Mouse (Mus musculus) gastrocnemius, postnatal 14 days (tissue): ENCODE results near the gene Ube2r2. TPM values are rescaled to one million over a fixed set of nuclear protein-coding genes. Genes with fewer than 3 reads are reported as not detected.

ENCODE experiments used
- DNase-seq: peaks from one replicate; pipeline ENCODE4 v3.0.0; 2021; ENCODE audit warnings: mixed read lengths
- intact Hi-C: fragments of 180-260 bp; cut with DNase I; formaldehyde crosslinking; loops from one replicate; pipeline ENCODE4 v1.15.1; 2025; ENCODE audit warnings: low total_unique reads
- total RNA-seq, 2 experiments: library from RNA; stranded (reverse); gene quantifications; 2 replicates each; pipeline ENCODE4 v1.2.3; 2021

Ube2r2 gene
- total RNA-seq, 2 experiments from 2014 or later, result 77.4 to 84.4 TPM

DNA sequence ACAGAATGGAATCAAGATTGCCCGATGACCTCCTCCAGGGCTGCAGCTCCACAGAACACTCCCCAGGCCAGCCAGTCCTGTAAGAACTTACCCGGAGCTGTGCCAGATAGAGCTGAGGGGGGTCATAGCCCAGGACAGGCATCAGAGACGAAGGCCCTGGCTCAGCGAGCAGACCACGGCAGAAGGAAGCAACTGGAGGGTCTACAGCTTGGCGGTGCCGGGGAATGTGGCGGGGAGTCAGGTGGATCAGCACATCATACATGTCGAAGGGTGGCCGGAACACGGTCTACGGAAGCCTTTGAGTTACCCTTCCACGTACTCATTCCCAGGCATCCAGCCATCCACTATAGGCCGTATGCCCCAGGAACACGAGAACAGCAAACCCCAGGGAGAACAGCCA lies 19.8 kb upstream of the Ube2r2 start:
- DNase-seq, result no peak
- intact Hi-C loops, result no loop called here

DNA sequence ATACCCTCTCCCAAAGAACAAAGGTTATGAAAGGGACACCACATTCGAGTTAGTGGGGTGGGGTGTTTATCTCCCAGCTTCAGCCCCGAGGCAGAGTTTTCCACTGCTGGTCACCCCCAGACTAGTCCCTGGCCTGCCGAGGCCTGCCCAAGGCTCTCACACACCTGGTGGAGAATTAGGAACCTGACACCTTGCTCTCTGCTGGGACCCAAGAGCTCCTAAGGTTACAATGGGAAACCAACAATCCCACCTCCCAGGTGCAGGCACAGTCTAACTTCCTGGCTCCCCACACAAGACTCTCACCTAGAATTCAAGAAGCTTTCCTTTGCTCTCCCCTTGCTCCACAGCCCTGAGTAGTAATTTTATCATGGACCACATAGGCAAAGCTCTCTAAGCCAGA lies 18.7 kb upstream of the Ube2r2 start:
- intact Hi-C loops, result no loop called here

DNA sequence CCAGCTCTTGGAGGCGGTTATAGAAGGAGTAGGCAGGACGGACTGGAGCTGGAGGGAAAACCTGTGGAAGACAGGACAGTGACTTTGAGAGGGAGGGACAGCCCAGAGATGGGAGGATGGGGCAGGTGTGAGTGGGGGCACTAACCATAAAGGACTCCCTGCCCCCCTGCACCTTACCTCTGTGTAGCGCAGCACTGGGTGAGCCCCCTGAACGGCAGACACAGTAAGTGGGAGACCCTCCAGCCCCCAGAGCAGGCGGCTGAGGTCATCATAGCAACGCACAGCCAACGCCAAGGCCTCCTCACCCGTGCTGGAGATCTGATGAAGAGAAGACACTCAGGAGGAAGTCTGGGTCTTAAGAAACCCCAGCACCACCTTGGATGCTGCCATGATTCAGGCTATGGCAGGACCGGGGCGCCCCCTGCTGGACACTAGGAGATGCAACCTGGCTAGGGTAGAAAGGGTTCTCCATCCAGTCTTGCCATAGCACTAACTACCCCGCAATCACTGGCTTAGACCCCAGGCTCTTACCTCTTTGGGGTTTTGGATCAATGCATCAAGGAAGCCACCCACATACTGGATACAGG lies 16.7 kb upstream of the Ube2r2 start:
- peak; percentile 69 for DNase-seq
- intact Hi-C loops, result no loop called here

More for the DNA sequence above, 18.7 kb upstream of the Ube2r2 start:
- DNase-seq, result no peak

DNA sequence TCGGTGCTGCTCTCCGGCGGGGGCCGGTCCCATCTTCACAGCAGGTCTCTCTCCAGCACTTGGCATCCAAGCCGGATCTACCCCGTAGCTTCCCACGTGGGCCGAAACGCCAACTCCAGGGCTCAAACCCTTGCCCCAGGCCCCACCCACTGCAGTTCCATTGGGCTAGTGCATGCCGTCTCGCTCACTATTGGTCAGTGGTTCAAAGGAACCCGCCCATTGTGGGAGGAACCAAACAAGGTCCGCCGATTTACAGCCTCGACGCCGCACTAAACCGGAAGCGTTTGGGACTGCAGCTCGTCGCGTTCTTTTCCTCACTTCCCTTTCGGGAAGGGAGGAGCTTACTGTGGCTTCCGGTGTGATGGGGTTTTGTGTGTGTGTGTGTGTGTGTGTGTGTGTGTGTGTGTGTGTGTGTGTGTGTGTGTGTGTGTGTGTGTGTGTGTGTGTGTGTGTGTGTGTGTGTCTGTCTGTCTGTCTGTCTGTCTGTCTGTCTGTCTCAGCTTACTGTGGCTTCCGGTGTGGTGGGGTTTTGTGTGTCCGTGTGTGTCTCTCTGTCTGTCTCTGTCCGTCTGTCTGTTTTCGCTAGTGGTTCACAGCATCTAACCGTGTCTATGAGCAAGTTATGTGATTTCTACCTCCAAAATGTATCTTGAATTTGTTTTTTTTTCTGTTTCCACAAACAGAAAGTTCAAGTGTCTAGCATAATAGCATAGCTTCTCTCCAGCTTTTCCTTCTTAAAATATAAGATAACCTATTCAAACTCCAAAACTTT lies 11.2 kb upstream of the Ube2r2 start, which contains the start of gene Nol6:
Gene Nol6 (minus strand): TSS at position 276 of the 772 bp plus-strand sequence.
- intact Hi-C loops, result loop anchor here (10.0 kb wide), 1 partner anchor 150 kb away; the partner anchor contains the start of gene Ubap2
- peak; percentile 98 for DNase-seq

DNA sequence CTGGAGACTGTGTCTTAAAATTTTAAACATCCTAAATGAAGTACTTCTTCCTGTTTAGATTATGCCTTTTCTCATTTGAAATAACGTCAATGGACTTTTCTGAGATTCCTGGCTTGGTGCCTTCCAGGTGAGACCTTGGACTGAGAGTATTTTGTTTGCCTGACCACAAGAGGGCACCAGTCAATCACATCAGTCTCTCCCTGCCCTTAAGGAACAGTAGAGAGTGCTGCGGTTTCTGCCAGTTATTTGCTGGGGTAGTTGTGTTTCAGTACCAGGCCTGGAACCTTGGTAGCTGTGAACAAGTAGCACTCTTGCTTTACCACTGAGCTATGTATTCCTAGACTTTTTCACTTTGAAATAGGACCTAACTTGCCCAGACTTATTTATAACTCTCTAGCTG lies 6.1 kb upstream of the Ube2r2 start:
- DNase-seq, result peak; percentile 58

DNA sequence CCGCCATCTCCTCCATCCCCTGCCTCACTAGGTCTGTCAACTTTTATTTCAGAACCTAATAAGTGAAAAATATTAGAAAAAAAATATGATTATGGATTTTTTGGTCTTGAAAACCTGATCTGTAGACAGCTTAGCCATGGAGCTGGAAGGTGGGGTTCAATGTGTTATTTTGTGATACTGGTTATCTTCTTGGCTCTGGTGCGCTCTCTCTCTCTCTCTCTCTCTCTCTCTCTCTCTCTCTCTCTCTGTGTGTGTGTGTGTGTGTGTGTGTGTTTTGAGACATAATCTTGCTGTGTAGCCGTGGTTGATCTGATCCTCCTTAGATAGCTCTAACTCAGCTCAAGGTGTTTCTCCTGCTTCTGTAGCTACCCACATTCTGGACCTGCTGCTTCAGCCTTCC lies 5.7 kb upstream of the Ube2r2 start:
- intact Hi-C loops, result loop anchor here (5.0 to 10.0 kb wide), 2 partner anchors 37 to 145 kb away; partner anchors contain the start of gene Ubap2
- no peak for DNase-seq

More for the DNA sequence above, 6.1 kb upstream of the Ube2r2 start:
- intact Hi-C loops, result loop anchor here (5.0 to 10.0 kb wide), 2 partner anchors 38 to 145 kb away; partner anchors contain the start of gene Ubap2

DNA sequence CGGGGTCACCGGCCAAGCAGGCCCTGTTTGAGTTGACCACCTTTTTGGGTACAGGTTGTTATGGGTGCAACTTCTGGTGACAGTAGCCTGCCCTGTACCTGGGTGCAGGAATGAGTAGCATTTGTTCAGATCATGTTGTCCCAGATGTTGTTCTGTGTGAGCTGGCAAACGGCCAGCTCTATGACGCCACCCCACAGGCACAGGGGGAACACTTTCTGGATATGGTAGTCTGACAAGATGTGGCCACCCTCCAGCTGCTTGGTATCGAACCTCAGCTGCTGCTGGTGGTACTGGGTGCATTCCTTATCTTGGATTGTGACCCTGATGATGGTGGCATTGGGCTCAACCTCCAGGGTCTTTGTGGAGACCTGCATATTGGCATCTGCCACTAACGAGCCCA lies 3.1 kb upstream of the Ube2r2 start:
- intact Hi-C loops, result no loop called here
- DNase-seq, result no peak

DNA sequence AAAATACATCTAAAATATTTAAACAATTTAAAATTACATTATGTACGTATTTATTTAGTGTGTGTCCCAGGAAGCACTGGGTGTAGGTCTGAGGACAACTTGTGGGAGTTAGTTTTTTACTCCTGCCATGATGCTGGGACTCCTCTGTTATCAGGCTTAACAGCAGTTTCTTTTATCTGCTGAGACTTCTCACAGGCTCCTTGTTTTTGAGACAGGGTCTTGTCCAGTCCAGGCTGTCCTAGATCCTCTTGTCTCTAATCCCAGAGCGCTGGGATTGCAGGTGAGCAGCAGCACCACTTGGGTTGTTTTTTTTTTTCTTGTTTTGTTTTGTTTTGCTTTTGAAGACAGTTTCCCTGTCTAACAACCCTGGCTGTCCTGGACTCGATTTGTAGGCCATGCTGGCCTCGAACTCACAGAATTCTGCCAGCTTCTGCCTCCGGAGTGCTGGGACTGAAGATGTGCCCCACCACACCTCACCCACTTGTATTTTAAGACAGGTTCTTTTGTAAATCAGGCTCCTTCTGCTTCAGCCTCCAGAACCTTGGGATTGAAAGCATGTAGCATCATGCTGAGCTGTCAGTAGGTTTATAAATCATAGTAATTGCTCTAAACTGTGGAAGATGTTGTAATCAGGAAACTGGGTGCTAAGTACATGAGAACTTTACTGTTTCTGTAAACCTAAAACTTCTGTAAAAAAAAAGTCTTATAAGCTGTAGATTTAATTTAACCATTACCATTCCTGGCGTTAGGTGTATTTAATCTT lies 1.8 kb upstream of the Ube2r2 start:
- no peak for DNase-seq
- intact Hi-C loops, result no loop called here

DNA sequence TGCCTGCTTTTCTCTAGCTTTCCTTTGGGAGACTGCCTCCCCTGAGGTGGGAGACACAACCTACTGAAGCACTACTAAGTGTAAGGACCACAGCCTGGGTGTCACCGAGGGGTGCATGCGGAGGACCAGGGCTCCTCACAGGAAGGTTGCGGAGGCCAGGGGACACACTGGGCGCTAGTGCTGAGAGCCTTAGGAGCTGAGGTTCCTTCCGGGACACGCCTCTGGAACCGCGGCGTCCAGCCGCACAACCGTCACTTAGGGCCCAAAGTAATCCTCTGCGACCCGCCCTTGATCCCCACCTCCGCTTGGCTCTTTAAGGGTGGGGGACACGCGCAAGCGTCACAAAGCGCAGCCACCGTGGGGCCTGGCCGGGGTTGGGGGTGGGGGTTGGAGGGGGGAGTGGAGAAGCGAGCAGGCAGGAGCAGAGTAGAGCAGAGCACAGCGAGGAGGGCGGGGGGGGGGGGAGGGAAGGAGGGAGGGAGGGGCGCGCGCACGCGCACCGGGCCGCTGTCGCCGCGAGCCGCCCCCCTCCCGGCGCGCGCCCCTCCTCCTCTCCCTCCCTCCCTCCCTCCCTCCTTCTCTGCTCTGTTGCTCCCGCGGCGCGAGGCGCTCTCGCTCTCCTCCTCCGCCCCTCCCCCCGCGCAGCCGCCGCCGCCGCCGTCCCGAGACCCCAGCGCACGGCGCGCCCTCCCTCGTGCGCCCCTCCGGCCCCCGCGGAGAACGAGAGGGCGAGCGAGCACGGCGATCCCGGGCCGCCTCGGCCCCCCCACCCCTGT lies 420 bp upstream of the Ube2r2 start:
- intact Hi-C loops, result no loop called here
- DNase-seq, result peak; percentile 83

DNA sequence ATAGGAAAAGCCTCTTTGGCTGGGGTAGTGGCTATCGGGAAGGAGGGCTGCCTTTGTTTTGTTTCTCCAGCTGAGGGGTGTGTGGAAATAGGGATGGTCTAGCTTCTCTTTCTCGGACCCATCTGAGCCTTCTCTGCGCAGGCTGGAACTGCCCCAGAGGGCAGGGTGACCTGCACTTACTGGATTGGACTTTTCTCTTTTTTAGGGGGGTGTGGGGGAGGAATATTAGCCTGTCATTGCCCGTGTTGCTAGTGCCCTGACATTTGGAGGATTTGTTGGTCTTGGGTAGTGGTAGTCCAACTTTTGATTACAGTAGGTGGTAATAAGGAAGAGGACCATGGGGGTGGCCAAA lies 887 bp downstream of the Ube2r2 start:
- peak; percentile 26 for DNase-seq

DNA sequence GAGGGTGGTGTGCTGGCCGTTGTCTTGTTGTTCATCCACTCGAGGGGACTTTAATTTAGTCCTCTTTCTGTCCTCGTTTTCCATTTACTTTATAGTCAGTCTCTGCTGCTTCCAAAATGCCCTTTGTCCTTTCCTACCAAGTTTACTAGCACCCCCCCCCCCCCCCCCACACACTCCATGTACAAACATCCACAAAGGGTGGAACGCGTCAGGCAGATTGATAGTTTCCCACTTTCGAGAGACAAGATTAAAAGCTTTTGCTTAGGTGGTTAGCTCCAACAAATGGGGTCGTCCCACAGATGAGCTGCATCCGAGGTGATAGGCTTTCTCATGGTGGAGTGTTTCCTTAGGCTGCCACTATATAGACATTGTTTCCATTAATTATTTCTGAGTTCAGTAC lies 1.3 kb downstream of the Ube2r2 start:
- intact Hi-C loops, result no loop called here
- DNase-seq, result no peak

More for the DNA sequence above, 887 bp downstream of the Ube2r2 start:
- intact Hi-C loops, result no loop called here

DNA sequence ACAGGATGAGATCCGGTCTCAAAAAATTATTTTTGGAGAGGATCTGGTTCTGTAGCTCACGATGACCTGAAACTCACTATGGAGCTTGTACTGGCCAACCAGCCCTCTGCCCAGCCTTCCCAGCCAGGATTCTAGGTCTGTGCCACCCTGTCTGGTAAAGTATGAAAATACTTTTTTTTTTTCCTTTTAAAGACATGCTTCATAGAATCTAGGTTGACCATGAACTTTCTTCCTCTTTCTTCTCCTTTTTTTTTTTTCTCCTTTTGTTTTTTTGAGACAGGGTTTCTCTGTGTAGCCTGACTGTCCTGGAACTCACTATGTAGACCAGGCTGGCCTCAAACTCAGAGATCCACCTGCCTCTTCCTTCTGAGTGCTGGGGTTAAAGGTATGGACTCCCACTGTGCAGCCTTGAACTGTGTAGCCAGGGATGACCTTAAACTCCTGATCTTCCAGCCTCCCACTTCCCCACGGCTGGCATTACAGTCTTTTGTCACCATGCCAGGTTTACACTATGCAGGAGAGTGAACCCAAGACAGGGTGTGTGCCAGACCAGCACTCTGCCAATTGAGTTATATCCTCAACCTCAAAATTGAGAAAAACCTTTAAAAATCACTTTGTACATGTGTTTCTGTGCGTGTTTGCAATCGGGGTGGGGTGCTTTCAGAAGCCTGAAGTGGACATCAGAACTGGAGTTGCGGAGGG lies 4.8 kb downstream of the Ube2r2 start:
- DNase-seq, result no peak
- intact Hi-C loops, result no loop called here

DNA sequence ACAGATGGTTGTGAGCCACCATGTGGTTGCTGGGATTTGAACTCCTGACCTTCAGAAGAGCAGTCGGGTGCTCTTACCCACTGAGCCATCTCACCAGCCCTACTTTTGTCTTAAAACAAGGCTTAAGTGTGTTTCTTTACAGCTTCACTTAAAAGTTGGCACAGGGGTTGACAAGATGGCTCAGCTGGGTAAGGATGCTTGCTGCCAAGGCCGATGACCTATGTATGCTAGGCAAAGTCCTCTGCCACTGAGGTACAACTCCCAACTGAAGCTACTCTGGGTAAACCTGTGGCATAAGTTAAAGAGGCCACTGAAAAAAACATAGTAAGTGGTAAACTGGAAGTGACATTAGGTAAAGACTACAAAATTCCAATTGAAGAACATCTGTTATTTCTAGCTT lies 7.1 kb downstream of the Ube2r2 start:
- no peak for DNase-seq
- intact Hi-C loops, result no loop called here

DNA sequence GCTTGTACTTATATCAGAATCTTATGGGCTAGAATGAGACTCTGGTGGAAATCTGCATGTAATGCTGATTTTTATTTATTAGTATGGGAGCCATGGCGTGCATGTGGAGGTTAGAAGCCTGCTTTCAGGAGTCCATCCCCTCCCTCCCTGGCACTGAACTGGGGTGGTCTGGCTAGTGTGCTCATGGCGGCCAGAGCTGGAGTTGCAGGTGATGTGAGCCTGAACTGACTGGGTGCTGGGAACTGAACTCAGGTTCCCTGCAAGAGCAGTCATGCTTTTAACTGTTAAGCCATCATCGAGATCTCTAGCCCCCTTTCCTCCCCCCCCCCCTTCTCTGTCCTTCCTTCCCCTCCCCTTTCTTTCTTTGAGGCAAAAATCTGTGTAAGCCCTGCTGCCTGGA lies 14.3 kb downstream of the Ube2r2 start:
- intact Hi-C loops, result no loop called here
- no peak for DNase-seq

DNA sequence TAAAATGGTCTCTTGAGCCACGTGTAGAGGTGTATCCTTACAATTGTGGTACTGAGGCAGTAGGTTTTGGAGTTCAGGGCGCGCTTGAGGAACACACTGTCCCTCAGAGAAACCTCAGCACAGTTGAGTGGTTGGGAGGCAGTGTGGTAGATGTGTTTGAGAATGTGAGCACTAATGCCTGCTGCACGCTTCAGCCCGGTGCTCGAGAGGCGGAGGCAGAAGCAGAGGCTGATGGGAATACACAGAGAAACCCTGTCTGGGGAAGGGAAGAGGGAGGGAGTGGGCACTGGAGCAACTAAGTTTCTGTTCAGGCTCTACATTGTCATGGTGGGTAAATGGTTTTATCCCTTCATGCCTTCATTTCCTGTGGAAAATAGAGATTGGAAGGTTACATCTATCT lies 15.6 kb downstream of the Ube2r2 start:
- DNase-seq, result no peak
- intact Hi-C loops, result no loop called here

DNA sequence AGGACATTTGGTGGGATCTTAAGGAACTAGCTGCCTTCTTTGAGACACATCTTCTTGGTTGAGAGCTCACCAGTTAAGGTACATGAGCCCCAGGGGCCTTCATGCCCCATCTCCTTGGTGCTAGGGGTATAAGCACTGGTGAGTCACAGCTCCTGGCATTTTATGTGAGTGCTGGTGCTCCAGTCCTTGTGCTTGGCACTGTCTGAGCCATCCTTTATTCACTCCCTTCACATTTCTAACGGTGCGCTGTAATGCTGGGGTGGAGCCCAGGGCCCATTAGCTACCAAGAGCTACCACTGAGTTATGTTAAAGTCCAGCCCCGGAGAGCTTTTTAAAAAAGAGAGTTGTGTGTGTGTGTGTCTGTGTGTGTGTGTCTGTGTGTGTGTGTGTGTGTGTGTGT lies 17.6 kb downstream of the Ube2r2 start:
- no peak for DNase-seq
- intact Hi-C loops, result no loop called here

DNA sequence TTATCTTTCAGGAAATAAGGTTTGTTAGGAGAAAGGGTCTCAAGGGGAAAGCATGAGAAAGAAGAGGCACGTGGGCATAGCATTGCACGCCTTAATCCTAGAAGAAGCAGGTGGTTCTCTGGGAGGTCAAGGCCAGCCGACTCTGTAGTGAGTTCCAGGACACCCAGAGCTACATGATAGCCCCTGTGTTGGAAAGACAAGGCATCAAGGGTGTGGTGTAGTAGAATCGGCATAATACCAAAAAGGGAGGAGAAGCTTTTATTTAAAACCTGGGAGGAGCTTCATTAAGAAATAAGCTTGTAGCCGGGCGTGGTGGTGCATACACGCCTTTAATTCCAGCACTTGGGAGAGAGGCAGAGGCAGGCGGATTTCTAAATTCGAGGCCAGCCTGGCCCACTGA lies 21.4 kb downstream of the Ube2r2 start:
- DNase-seq, result no peak
- intact Hi-C loops, result no loop called here

DNA sequence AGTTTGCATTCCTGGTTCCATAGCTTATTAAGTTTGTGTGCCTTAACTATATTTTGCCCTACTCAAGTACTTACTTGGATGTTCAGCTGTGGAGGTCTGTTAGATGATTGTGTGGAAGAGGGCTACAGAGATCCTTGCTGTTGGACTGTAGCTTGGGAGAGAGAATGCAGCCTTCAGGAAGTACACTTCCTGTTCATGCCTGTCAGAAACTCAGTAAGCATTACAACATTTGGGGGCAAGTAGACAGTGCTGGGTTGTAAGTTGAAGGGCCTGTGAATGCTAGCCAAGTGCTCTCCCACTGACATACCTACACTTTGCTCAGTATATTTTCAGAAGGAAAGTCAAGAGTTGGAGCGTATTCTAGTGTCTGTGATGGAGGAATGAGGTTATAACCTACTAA lies 22.7 kb downstream of the Ube2r2 start:
- intact Hi-C loops, result no loop called here
- no peak for DNase-seq

DNA sequence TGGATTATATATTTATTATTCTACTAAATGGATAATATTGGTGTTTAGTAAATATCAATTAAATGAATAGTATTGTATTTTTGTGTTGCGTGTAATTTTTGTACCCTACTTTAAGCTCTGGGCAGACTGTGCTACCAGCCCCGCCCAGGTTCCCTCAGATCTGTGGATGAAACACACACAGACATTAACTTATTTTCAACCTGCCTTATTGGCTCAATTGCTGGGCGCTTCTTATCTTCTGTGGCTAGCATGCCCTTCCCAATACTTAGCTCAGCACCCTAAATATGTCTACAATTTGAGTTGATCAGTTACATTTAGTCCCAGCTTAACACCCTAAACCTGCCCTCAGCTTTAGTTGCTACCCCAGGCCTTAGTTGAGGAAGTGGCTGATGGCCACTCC lies 25.7 kb downstream of the Ube2r2 start:
- DNase-seq, result no peak
- intact Hi-C loops, result no loop called here
